Mouse (Mus musculus): ENCODE measurements around the gene Sec1. TPM values are rescaled to one million over a fixed set of nuclear protein-coding genes. Genes with fewer than 3 reads are reported as not detected.
"Not testable (repeated sequence)": the region's sequence is repeated elsewhere in the genome, so short reads cannot be mapped to it uniquely, and the experiment has no call there.

The Sec1 gene
- total RNA-seq, 2 experiments from 2014 or later: 0.16 TPM; not detected in 1

DNA sequence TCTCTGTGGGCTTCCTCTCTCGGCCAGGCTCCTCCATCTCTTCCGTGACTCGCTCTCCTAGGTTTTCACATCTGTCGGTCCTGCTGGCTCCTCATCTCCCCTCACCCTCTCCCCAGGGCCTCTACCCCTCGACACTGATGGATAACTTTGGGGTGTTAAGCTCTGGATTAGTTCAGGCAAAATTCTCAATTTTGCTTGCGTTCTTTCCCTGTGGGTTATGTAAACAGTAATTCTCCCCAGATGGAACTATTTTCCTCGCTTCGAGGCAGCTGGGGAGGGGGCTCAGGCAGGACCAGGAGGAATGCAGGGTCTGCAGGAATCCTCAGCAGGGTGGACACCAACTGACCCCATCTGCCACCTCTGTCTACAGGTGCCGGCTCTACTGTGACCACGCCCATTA lies 8.4 kb downstream of the Sec1 start:
- intact Hi-C loops (cut with DNase I): loop anchor here (10.0 kb wide), 1 partner anchor 211 kb away; no protein-coding TSS in a partner anchor
- no peak for DNase-seq (ENCODE audit: low spot score)

GRCm38 (mm10) chr7:45683396-45684050 lies 10.7 kb downstream of the Sec1 start, which contains the start of gene Ntn5:
TSS of gene Ntn5 (plus strand) at chr7:45684022.
- intact Hi-C loops (cut with DNase I): loop anchor here (2.0 to 10.0 kb wide), 4 partner anchors 43 to 209 kb away; no protein-coding TSS in a partner anchor
- no peak for DNase-seq (ENCODE audit: low spot score)

GRCm38 (mm10) chr7:45682144-45683126 lies 11.8 kb downstream of the Sec1 start:
- peak; percentile 77 for DNase-seq (ENCODE audit: low spot score)
- intact Hi-C loops (cut with DNase I): loop anchor here (2.0 to 10.0 kb wide), 4 partner anchors 42 to 208 kb away; no protein-coding TSS in a partner anchor

DNA sequence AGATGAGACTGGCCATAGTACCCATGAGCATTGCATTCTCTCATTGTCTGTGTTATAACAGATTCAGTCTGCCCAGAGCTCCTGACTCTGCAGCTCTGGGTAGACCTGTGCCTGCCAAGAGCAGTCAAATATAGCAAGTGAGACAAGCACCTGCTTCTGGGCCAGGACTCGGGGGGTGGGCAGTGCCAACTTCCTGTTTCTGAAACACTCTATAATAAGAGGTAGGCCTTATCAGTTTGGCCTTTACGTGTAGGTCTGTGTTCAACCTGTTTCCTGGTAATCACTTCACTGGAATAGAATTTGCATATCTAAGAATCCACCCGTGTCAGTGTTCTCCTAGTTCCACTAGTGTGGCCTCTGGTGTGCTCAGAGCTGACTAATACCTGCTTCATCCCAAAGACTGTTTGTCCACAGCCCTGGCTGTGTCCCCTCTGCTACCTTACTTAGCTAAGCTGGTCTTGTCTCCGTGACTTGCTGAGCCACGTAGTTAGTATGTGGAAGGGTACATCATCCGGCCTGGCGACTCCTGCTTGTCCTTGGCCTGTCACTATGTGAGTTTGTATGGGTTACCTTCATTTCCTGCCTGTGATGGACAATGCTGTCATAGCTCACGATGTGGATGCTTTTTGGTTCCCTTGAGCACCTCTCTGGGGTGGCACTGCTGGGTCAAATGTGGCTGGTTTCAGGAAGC lies 13.0 kb downstream of the Sec1 start:
- intact Hi-C loops (cut with DNase I): loop anchor here (10.0 kb wide), 1 partner anchor 206 kb away; no protein-coding TSS in a partner anchor
- DNase-seq (ENCODE audit: low spot score): no peak

- intact Hi-C loops (cut with DNase I): loop anchor here (10.0 kb wide), 1 partner anchor 205 kb away; no protein-coding TSS in a partner anchor
- DNase-seq (ENCODE audit: low spot score): peak; percentile 72
Measured at GRCm38 (mm10) chr7:45679966-45680621, 14.1 kb downstream of the Sec1 start.

- DNase-seq (ENCODE audit: low spot score): no peak
- intact Hi-C loops (cut with DNase I): no loop called here
Measured at GRCm38 (mm10) chr7:45678513-45678912, 15.7 kb downstream of the Sec1 start.

GRCm38 (mm10) chr7:45677627-45678295 lies 16.4 kb downstream of the Sec1 start:
- intact Hi-C loops (cut with DNase I): no loop called here

DNA sequence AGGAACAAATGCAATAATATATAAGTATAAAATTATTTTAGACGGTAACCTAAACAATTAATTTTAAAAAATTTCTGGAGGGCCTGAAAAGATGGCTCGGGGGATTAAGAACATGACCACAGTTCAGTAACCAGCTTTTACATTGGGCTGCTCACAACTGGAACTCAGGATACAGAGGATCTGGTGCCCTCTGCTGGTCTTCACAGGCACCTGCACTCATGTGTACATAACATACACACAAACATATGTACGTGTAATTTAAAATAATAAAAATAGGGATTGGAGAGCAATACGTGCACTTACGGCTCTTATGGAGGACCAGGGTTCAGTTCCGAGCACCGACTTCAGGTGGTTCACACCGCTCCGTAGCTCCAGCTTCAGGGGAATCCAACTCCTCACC lies 25.3 kb downstream of the Sec1 start:
- DNase-seq (ENCODE audit: low spot score): no peak
- intact Hi-C loops (cut with DNase I): no loop called here

More at GRCm38 (mm10) chr7:45677627-45678295, 16.4 kb downstream of the Sec1 start:
- DNase-seq (ENCODE audit: low spot score): no peak

GRCm38 (mm10) chr7:45667761-45668160 lies 26.4 kb downstream of the Sec1 start:
- intact Hi-C loops (cut with DNase I): no loop called here
- DNase-seq (ENCODE audit: low spot score): no peak

DNA sequence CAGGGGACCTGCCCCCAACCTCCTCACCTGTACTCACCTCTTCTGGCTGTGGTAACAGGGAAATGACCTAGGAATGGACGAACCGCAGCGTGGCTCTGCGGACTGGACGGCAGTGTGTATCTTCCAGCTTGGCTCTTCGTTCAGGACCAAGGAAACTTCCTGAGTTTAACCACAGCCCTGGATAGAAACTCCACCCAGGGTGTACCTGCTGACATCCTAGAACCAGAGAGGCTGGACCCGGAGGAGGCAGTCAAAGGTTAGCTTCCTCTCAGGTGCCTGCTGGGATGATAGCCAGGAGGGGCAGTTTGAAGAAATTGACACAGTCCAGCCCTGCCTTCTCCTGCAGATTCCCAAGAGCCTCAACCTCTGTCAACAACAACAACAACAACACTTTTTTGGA lies 28.0 kb downstream of the Sec1 start, which contains the start of gene Fut2:
TSS of gene Fut2 (minus strand) at position 234 of the 400 bp plus-strand sequence.
- intact Hi-C loops (cut with DNase I): no loop called here
- no peak for DNase-seq (ENCODE audit: low spot score)

GRCm38 (mm10) chr7:45665303-45666138 lies 28.7 kb downstream of the Sec1 start:
- intact Hi-C loops (cut with DNase I): no loop called here

DNA sequence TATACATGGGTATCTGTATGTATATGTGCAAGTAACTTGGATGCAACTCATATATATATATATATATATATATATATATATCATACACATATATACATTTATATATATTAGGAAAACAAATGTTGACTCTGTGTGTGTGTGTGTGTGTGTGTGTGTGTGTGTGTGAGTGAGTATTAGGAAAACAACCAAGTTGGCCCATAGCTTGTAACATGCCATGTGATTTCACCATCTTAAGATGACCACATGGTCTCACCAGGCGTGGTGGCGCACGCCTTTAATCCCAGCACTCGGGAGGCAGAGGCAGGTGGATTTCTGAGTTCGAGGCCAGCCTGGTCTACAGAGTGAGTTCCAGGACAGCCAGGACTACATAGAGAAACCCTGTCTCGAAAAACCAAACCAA lies 32.5 kb downstream of the Sec1 start:
- DNase-seq (ENCODE audit: low spot score); intact Hi-C loops (cut with DNase I): not testable (repeated sequence)

More at GRCm38 (mm10) chr7:45665303-45666138, 28.7 kb downstream of the Sec1 start:
- no peak for DNase-seq (ENCODE audit: low spot score)

GRCm38 (mm10) chr7:45660746-45661478 lies 33.3 kb downstream of the Sec1 start:
- no peak for DNase-seq (ENCODE audit: low spot score)
- intact Hi-C loops (cut with DNase I): no loop called here

DNA sequence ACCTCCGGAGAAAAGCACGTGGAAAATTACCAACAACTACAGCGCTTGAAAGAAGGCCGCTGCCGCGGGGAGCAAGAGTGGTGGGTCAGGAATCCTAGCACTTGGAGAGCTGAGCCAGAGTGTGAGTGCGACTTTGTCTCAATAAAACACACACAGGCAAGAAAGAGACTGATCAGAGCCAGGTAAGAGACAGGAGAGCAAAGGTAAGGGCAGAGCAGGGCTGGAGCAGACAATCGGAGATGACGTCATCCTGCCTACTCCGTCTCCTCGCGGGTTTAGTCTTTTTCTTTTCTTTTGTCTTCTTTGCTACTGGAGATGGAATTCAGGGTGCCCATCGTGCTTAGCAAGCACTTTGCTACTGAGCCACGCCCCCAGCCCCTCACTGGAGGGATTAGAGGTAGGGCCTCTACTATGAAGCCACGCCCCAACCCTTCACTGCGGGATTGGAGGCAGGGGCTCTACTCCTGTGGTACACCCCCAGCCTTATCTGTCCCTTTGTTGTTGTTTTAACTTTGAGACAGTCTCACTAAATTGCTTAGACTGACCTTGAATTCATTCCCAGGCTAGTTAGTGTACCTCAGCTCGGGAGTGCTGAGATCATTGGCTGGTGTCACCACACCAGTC lies 39.7 kb downstream of the Sec1 start:
- DNase-seq (ENCODE audit: low spot score): no peak
- intact Hi-C loops (cut with DNase I): no loop called here

- intact Hi-C loops (cut with DNase I); DNase-seq (ENCODE audit: low spot score): not testable (repeated sequence)
Measured at GRCm38 (mm10) chr7:45650484-45650883, 43.7 kb downstream of the Sec1 start.

DNA sequence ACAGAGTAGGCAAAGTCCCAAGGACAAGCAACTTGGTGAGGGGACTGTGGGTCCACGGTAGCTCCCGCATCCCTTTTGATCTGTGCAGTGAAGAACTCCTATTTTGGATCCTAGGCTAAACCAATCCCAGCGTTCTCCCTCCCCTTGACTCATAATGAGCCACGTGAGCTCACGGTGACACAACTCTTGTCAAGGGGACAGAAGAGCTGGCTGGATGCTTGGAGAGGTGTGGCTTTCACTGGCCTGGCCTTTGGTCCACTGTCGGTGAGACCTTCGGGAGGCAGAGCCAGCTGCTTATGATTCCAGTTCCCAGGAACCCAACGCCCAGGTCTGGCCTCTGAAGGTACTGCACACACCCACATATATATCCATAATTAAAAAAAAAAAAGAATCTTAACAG lies 44.9 kb downstream of the Sec1 start:
- intact Hi-C loops (cut with DNase I): no loop called here
- DNase-seq (ENCODE audit: low spot score): no peak

GRCm38 (mm10) chr7:45646671-45647070 lies 47.5 kb downstream of the Sec1 start:
- no peak for DNase-seq (ENCODE audit: low spot score)
- intact Hi-C loops (cut with DNase I): no loop called here
